Mouse (Mus musculus): ENCODE measurements at regions not wholly inside any gene's neighbourhood (a gene's known extent, or its start where the extent isn't known, plus 50 kb on each side); places are given as distances from the start of the nearest gene placed in this dataset.

- TF ChIP-seq CTCF (IDR thresholded peaks at IDR 0.05; ENCODE audit: insufficient read depth, low read length), result no peak
- no peak for TF ChIP-seq POLR2A (IDR thresholded peaks at IDR 0.05; ENCODE audit: borderline replicate concordance, extremely low read depth, low read depth, low read length)
These were observed 95.3 kb upstream of the Unc5b start for GRCm38 (mm10) chr10:60926632-60927031.

Measured in lung, adult 2 months (tissue).